9 mouse cellular contexts compared by ENCODE assay signal in the genomic region with DNA sequence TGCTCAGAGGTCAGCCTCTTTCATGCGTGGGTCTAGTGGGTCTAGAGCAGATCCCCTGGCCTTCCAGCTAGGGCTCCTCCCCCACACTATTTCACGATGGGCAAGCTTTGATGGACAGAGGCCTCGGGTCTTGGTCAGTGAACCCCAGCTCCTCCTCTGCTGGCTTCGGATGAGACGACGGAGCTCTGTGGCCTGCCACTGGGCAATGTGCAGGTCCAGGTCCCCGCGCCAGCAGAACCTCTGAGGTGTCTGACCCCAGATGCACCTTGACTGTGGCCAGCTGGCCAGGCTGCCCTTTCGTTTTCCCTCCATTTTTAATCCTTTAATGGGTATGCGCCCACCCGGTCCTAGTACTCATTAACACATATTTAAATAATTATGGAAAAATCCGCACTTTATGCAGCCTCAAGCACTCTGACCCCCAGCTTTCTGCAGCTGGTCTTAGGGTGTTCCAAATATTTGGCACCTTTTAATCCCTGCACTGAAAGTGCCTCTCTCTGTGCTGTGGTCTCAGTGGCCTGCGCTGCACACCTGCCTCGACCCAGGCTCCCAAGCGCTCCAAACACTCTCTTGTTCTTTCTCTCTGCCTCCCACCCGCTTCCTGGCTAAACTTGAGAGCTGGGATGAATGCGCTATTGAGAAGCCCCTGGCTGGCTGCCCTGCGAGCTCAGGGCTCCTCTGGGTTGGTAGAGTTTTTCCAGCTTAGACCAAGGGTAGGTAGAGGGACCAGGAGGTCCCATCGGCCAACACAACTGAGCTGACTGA.
DNase-seq lines count a peak whose midpoint lies in the region; TF ChIP-seq lines count a peak whose summit lies in the region.
"Had no signal": no experiment of that assay in that cellular context is flagged by ENCODE, and none has a peak within 500 bp of the region (broad histone marks: within the 10 kb centered on the region; RNA-seq: fewer than 3 reads in every experiment).

No protein-coding gene starts in this region.

- H3K27ac ChIP-seq in limb, embryonic 10.5 days, result peak overlapping the region; percentile 34
- H3K27ac ChIP-seq: liver, embryonic 13.5 days had no signal

- H3K36me3 ChIP-seq in limb, embryonic 10.5 days, result no peaks in the 10 kb centered on the region
- H3K36me3 ChIP-seq: liver, embryonic 13.5 days had no signal

- WGBS in limb, embryonic 10.5 days, result 71% methylated on average over 19 of the region's 19 CpGs

- peaks cover 55% of the 10 kb centered on the region for H3K27me3 ChIP-seq in limb, embryonic 10.5 days (ENCODE audit: low read depth, poor library complexity, severe bottlenecking)

- H3K9me3 ChIP-seq in limb, embryonic 10.5 days (replicated peaks), result no peaks in the 10 kb centered on the region
- H3K9me3 ChIP-seq: liver, embryonic 13.5 days had no signal

- no peak for TF ChIP-seq CTCF in brain, embryonic 14.5 days (IDR thresholded peaks at IDR 0.05; ENCODE audit: borderline replicate concordance, extremely low read depth, insufficient read depth, insufficient read length)

- H3K4me3 ChIP-seq in limb, embryonic 10.5 days, result no peak overlapping the region
- H3K4me3 ChIP-seq: liver, embryonic 13.5 days had no signal

- DNase-seq in brain, embryonic 14.5 days (ENCODE audit: low read depth), result peak; percentile 88
- DNase-seq in cerebellum, adult 8-10 months, result peak; percentile 5
- peak; percentile 23 to 29 for DNase-seq in frontal cortex, postnatal 25 days (ENCODE audit: low spot score in 2 of 2)
- no peak for DNase-seq in limb, embryonic 10.5 days (ENCODE audit: low spot score)
- no peak for DNase-seq in gastrocnemius, postnatal 36 days
- no peak for DNase-seq in B cell, adult 2 months
- DNase-seq in natural killer cell, adult 2 months (ENCODE audit: low spot score in 2 of 2), result no peak
- no peak for DNase-seq in ovary, adult 18-20 months (ENCODE audit: low spot score)
- DNase-seq: liver, embryonic 13.5 days had no signal

- intact Hi-C loops in gastrocnemius, postnatal 36 days (cut with DNase I), result no loop called here

- no peak for TF ChIP-seq POLR2A in brain, embryonic 14.5 days (IDR thresholded peaks at IDR 0.05; ENCODE audit: borderline replicate concordance, extremely low read depth, insufficient read depth, insufficient read length, poor library complexity, severe bottlenecking)

- peaks cover 61% of the 10 kb centered on the region for H3K4me1 ChIP-seq in limb, embryonic 10.5 days
- H3K4me1 ChIP-seq: liver, embryonic 13.5 days had no signal

Comparison
In these comparisons a context has a peak if more than half of its experiments do, and no peak if none do; other contexts are left out.
1. DNase-seq: peak in brain, embryonic 14.5 days (single experiment), cerebellum, adult 8-10 months (single experiment) and frontal cortex, postnatal 25 days (2 of 2); none in limb, embryonic 10.5 days (single experiment), gastrocnemius, postnatal 36 days (0 of 2), B cell, adult 2 months (0 of 2), natural killer cell, adult 2 months (0 of 2) and ovary, adult 18-20 months (single experiment).